Mouse (Mus musculus) limb, embryonic 15.5 days (tissue): ENCODE data around the gene Kctd11. TPM values are rescaled to one million over a fixed set of nuclear protein-coding genes. Genes with fewer than 3 reads are reported as not detected.

ENCODE experiments used
- ATAC-seq: fragments of 200-750 bp; cut with Nextera tagmentation; 2 replicates; pipeline ENCODE4 v1.8.0; 2017; ENCODE audit warnings: low read depth, moderate TSS enrichment; ENCODE audit not compliant: insufficient number of reproducible peaks, low FRiP score, low TSS enrichment
- H3K27ac ChIP-seq: fragments of 300-500 bp; sonication (generic); 2 replicates; pipeline ENCODE4 v1.5.1; 2015; ENCODE audit warnings: moderate library complexity, mild to moderate bottlenecking, inconsistent platforms
- H3K27me3 ChIP-seq: fragments of 300-500 bp; sonication (generic); 2 replicates; pipeline ENCODE4 v1.6.1; 2015; ENCODE audit warnings: inconsistent platforms
- H3K36me3 ChIP-seq: fragments of 300-500 bp; sonication (generic); 2 replicates; pipeline ENCODE4 v1.6.1; 2015; ENCODE audit warnings: inconsistent platforms
- H3K4me1 ChIP-seq: fragments of 300-500 bp; sonication (generic); 2 replicates; pipeline ENCODE4 v1.6.1; 2015; ENCODE audit warnings: inconsistent platforms
- H3K4me2 ChIP-seq: fragments of 300-500 bp; sonication (generic); 2 replicates; pipeline ENCODE4 v1.6.1; 2015; ENCODE audit warnings: mild to moderate bottlenecking, inconsistent platforms
- H3K4me3 ChIP-seq: fragments of 300-500 bp; sonication (generic); 2 replicates; pipeline ENCODE4 v1.5.1; 2015; ENCODE audit warnings: mild to moderate bottlenecking, inconsistent platforms
- H3K9ac ChIP-seq: fragments of 300-500 bp; sonication (generic); 2 replicates; pipeline ENCODE4 v1.6.1; 2015; ENCODE audit warnings: inconsistent platforms
- H3K9me3 ChIP-seq: fragments of 300-500 bp; sonication (generic); 2 replicates; pipeline ENCODE4 v1.6.1; 2016; ENCODE audit warnings: inconsistent platforms
- WGBS: fragments of 180-500 bp; shearing (Covaris S2); methylation state at CpG from one replicate; pipeline ENCODE4 v1.1.7; 2015; 5-methylcytosine and 5-hydroxymethylcytosine counted together
- polyA plus RNA-seq: library from polyadenylated mRNA; unstranded; fragments of >200 nt; fragmentation: Nextera tagmentation; extraction: Ambion mirVana; gene quantifications from 2 replicates; pipeline ENCODE4 v1.2.1, GENCODE M21; 2015

Gene Kctd11
- polyA plus RNA-seq, 1 experiment from 2014 or later, result 20.5 TPM

- H3K9me3 ChIP-seq, result no peaks in the 10 kb centered on the region
- no peak overlapping the region for H3K4me2 ChIP-seq
- peaks cover 18% of the 10 kb centered on the region for H3K4me1 ChIP-seq
- H3K4me3 ChIP-seq, result no peak overlapping the region
- no peak for ATAC-seq
- H3K27ac ChIP-seq, result no peak overlapping the region
- no peak overlapping the region for H3K9ac ChIP-seq
- no peaks in the 10 kb centered on the region for H3K27me3 ChIP-seq
- 91% methylated on average over 8 of the region's 8 CpGs for WGBS
- H3K36me3 ChIP-seq, result peaks cover 86% of the 10 kb centered on the region
Observed at GRCm38 (mm10) chr11:69910177-69910576, 29.0 kb upstream of the Kctd11 start.

- 88% methylated on average over 5 of the region's 5 CpGs for WGBS
- Histone ChIP-seq H3K4me2 (no peak overlapping the region), H3K9me3 (no peaks in the 10 kb centered on the region), H3K27ac (no peak overlapping the region), H3K4me3 (no peak overlapping the region), H3K9ac (no peak overlapping the region), H3K36me3 (peaks cover 91% of the 10 kb centered on the region), H3K4me1 (peaks cover 9% of the 10 kb centered on the region), H3K27me3 (no peaks in the 10 kb centered on the region)
- ATAC-seq, result no peak
Observed at GRCm38 (mm10) chr11:69909174-69909573, 28.0 kb upstream of the Kctd11 start.

DNA sequence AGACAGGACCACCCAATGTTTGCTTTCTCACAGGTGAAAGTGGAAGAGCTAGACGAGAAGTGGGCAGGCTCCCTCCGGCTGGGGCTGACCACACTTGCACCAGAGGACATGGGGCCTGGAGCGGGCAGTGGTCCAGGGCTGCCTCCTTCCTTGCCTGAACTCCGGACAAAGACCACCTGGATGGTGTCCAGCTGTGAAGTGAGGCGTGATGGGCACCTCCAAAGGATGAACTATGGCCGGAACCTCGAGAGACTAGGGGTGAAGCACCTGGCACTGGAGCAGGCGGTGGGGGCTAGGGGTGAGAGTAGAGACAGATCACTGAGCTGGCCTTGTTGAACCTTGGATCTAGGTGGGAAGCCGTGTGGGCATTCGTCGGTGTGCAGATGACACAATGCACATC is 27.4 kb upstream of the Kctd11 start:
- Histone ChIP-seq H3K9ac (no peak overlapping the region), H3K4me1 (peaks cover 8% of the 10 kb centered on the region), H3K4me2 (no peak overlapping the region), H3K9me3 (no peaks in the 10 kb centered on the region), H3K27ac (no peak overlapping the region), H3K4me3 (no peak overlapping the region), H3K27me3 (no peaks in the 10 kb centered on the region), H3K36me3 (peaks cover 96% of the 10 kb centered on the region)
- WGBS, result 92% methylated on average over 11 of the region's 11 CpGs
- no peak for ATAC-seq

- no peak for ATAC-seq
- Histone ChIP-seq H3K9ac (no peak overlapping the region), H3K27me3 (no peaks in the 10 kb centered on the region), H3K36me3 (peaks cover 61% of the 10 kb centered on the region), H3K27ac (no peak overlapping the region), H3K4me3 (no peak overlapping the region), H3K9me3 (no peaks in the 10 kb centered on the region), H3K4me2 (no peak overlapping the region), H3K4me1 (peaks cover 19% of the 10 kb centered on the region)
- WGBS, result 93% methylated on average over 9 of the region's 9 CpGs
Observed at GRCm38 (mm10) chr11:69904311-69904710, 23.1 kb upstream of the Kctd11 start.

DNA sequence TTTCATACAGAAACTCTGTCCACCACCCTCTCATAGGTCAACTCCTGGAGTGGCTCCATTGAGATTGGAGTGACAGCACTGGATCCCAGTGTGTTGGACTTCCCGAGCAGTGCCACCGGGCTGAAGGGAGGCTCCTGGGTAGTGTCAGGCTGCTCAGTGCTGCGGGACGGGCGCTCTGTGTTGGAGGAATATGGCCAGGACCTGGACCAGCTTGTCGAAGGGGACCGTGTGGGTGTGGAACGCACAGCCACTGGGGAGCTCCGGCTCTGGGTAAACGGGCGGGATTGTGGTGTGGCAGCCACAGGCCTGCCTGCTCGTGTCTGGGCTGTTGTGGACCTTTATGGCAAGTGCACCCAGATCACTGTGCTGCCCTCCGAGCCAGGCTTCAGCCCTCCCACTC is 21.8 kb upstream of the Kctd11 start:
- no peak overlapping the region for H3K9ac ChIP-seq

DNA sequence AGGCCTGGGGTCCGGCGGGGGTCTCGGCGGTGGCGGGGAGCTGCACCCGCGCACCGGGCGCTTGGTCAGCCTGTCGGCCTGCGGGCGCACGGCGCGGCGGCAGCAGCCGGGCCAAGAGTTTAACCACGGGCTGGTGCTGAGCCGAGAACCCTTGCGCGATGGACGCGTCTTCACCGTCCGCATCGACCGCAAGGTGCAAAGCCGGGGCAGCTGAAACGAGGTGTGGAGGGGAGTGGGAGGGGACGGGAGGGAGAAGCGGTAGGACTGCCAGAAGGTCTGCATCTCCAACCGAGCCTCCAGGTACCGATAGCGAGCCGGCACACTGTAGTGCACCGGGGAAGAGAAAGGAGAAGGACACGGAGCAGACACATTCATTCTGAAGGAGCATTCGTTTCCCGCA is 20.8 kb upstream of the Kctd11 start:
- under 1% methylated on average over 36 of the region's 39 CpGs for WGBS
- ATAC-seq, result no peak
- H3K4me3 ChIP-seq, result peak overlapping the region; percentile 86

More for the DNA sequence above, 21.8 kb upstream of the Kctd11 start:
- Histone ChIP-seq H3K27me3 (no peaks in the 10 kb centered on the region), H3K4me2 (peak overlapping the region; percentile 91), H3K4me1 (peaks cover 23% of the 10 kb centered on the region), H3K36me3 (peaks cover 47% of the 10 kb centered on the region), H3K27ac (peak overlapping the region; percentile 98; the same call in 1 of the 2 replicates), H3K9me3 (no peaks in the 10 kb centered on the region), H3K4me3 (peak overlapping the region; percentile 86)
- ATAC-seq, result no peak
- 89% methylated on average over 13 of the region's 13 CpGs for WGBS

GRCm38 (mm10) chr11:69901406-69901846 is 20.2 kb upstream of the Kctd11 start:
- Histone ChIP-seq H3K9me3 (no peaks in the 10 kb centered on the region), H3K27me3 (no peaks in the 10 kb centered on the region), H3K4me1 (peaks cover 23% of the 10 kb centered on the region), H3K4me2 (peak overlapping the region; percentile 91), H3K36me3 (peaks cover 32% of the 10 kb centered on the region), H3K27ac (peak overlapping the region; percentile 98), H3K9ac (peak overlapping the region; percentile 84), H3K4me3 (peak overlapping the region; percentile 86)
- under 1% methylated on average over 42 of the region's 42 CpGs for WGBS
- peak; percentile 78 for ATAC-seq

More for the DNA sequence above, 20.8 kb upstream of the Kctd11 start:
- Histone ChIP-seq H3K9me3 (no peaks in the 10 kb centered on the region), H3K4me1 (peaks cover 23% of the 10 kb centered on the region), H3K27me3 (no peaks in the 10 kb centered on the region), H3K9ac (peak overlapping the region; percentile 84), H3K36me3 (peaks cover 38% of the 10 kb centered on the region), H3K4me2 (peak overlapping the region; percentile 91), H3K27ac (peak overlapping the region; percentile 98)

- peak within 1 kb of the TSS; percentile 91 for H3K4me2 ChIP-seq
- under 1% methylated on average over 38 of the region's 38 CpGs for WGBS
- H3K27ac ChIP-seq, result peak within 1 kb of the TSS; percentile 98
- peaks cover 25% of the 10 kb centered on the region for H3K36me3 ChIP-seq
- H3K27me3 ChIP-seq, result no peaks in the 10 kb centered on the region
- H3K9ac ChIP-seq, result peak within 1 kb of the TSS; percentile 84
- peak; percentile 92 for ATAC-seq
- H3K4me3 ChIP-seq, result peak within 1 kb of the TSS; percentile 86
- H3K4me1 ChIP-seq, result peaks cover 23% of the 10 kb centered on the region
- no peaks in the 10 kb centered on the region for H3K9me3 ChIP-seq
Observed at GRCm38 (mm10) chr11:69900471-69901405, 19.5 kb upstream of the Kctd11 start, which contains the start of the genes 2810408A11Rik and Neurl4. 2810408A11Rik (minus strand) TSS chr11:69900987. Neurl4 (plus strand) TSS chr11:69901072.

DNA sequence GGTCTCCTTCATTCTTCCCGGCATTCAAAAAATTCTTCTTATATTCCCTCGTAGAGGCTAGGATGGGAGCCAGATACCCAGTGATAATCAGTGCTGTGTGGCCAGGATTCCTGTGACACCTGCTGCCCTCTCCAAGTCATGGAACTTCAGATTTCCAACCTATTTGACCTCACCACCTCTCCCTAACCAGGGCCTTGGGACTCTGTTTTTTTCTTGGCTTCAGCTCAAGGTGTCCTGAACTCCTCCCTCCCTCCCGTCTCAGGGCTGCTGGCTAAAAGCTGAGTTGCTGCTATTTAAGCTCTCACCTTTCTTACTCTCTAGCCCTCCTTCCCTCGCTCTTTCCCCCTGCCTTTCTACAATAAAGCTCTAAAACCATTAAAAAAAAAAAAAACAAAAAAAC is 18.7 kb upstream of the Kctd11 start:
- H3K4me3 ChIP-seq, result peak overlapping the region; percentile 86

DNA sequence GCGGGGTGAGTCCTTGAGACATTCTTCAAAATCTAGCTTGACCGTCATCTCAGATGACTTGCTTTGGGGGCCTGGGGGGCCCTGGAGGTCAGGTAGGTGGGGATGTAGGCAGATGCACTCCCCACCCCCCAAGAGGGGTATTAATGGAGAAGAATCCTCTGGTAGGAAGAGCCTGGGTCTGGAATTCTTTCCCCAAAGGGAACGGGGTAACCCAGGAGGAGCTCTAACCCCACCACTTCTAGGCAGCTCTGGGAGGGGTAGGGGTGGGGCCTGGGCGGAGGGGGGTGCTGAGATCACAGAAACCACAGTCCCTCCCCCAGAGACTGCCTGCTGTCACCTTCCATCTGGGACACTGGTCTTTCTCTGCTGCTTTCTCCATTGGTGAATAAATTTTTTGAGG is 14.1 kb upstream of the Kctd11 start, which contains the start of gene Acap1:
Gene Acap1 (minus strand): TSS at position 249 of the 400 bp plus-strand sequence.
- Histone ChIP-seq H3K9ac (no peak within 1 kb of the TSS), H3K27ac (no peak within 1 kb of the TSS), H3K4me1 (peaks cover 12% of the 10 kb centered on the region), H3K9me3 (no peaks in the 10 kb centered on the region), H3K4me3 (no peak within 1 kb of the TSS), H3K4me2 (no peak within 1 kb of the TSS), H3K36me3 (no peaks in the 10 kb centered on the region), H3K27me3 (no peaks in the 10 kb centered on the region)
- ATAC-seq, result no peak
- 69% methylated on average over 4 of the region's 4 CpGs for WGBS

More for the DNA sequence above, 18.7 kb upstream of the Kctd11 start:
- no peaks in the 10 kb centered on the region for H3K9me3 ChIP-seq
- peak overlapping the region; percentile 98; the same call in 1 of the 2 replicates for H3K27ac ChIP-seq
- H3K36me3 ChIP-seq, result peaks cover 17% of the 10 kb centered on the region
- H3K4me1 ChIP-seq, result peaks cover 23% of the 10 kb centered on the region
- peak overlapping the region; percentile 91 for H3K4me2 ChIP-seq
- 10% methylated on average over 4 of the region's 4 CpGs for WGBS
- no peaks in the 10 kb centered on the region for H3K27me3 ChIP-seq
- H3K9ac ChIP-seq, result no peak overlapping the region
- no peak for ATAC-seq

GRCm38 (mm10) chr11:69894671-69895070 is 13.5 kb upstream of the Kctd11 start:
- WGBS, result 55% methylated on average over 5 of the region's 5 CpGs

GRCm38 (mm10) chr11:69891482-69891881 is 10.3 kb upstream of the Kctd11 start:
- Histone ChIP-seq H3K9ac (no peak overlapping the region), H3K9me3 (no peaks in the 10 kb centered on the region), H3K4me1 (peaks cover 2% of the 10 kb centered on the region; the same call in 1 of the 2 replicates), H3K36me3 (no peaks in the 10 kb centered on the region), H3K4me2 (no peak overlapping the region), H3K4me3 (no peak overlapping the region), H3K27me3 (no peaks in the 10 kb centered on the region), H3K27ac (no peak overlapping the region)
- WGBS, result 75% methylated on average over 4 of the region's 4 CpGs
- no peak for ATAC-seq

More at GRCm38 (mm10) chr11:69894671-69895070, 13.5 kb upstream of the Kctd11 start:
- H3K9me3 ChIP-seq, result no peaks in the 10 kb centered on the region
- H3K4me1 ChIP-seq, result peaks cover 9% of the 10 kb centered on the region
- no peak overlapping the region for H3K9ac ChIP-seq
- no peak overlapping the region for H3K27ac ChIP-seq
- no peak overlapping the region for H3K4me3 ChIP-seq
- H3K36me3 ChIP-seq, result no peaks in the 10 kb centered on the region
- H3K27me3 ChIP-seq, result no peaks in the 10 kb centered on the region
- ATAC-seq, result no peak
- no peak overlapping the region for H3K4me2 ChIP-seq
